ENCODE assay signal across 8 mouse cellular contexts in genomic region chr2:23039082-23040000, GRCm38 (mm10). TPM values are rescaled to one million over a fixed set of nuclear protein-coding genes. Genes with fewer than 3 reads are reported as not detected.
A peak's percentile ranks its signal among the peaks of the same experiment; 100 is the strongest.
DNase-seq lines count a peak whose midpoint lies in the region; ATAC-seq and TF ChIP-seq lines count a peak whose summit lies in the region.

No protein-coding gene starts in this region.

- no peak for TF ChIP-seq EP300 in ES-Bruce4 (IDR thresholded peaks at IDR 0.05; ENCODE audit: insufficient read depth, low read depth, low read length)

- peak overlapping the region; percentile 93 for H3K4me3 ChIP-seq in ES-Bruce4 (ENCODE audit: low read depth, low read length)
- peak overlapping the region; percentile 94 for H3K4me3 ChIP-seq in spleen, adult 2 months (ENCODE audit: extremely low read depth, insufficient read depth, insufficient read length)

- under 1% methylated on average over 56 of the region's 59 CpGs for WGBS in spleen, adult 2 months

- no peak for TF ChIP-seq CTCF in ES-Bruce4 (IDR thresholded peaks at IDR 0.05; ENCODE audit: low read depth, low read length)
- TF ChIP-seq CTCF in spleen, adult 2 months (IDR thresholded peaks at IDR 0.05; ENCODE audit: extremely low read depth, insufficient read depth, insufficient read length, insufficient replicate concordance), result no peak

- H3K4me1 ChIP-seq in ES-Bruce4 (ENCODE audit: control insufficient read depth, insufficient read depth, low read length), result no peaks in the 10 kb centered on the region
- H3K4me1 ChIP-seq in spleen, adult 2 months (ENCODE audit: control insufficient read depth, insufficient read depth, insufficient read length), result peaks cover 10% of the 10 kb centered on the region

- no peaks in the 10 kb centered on the region for H3K27me3 ChIP-seq in ES-Bruce4 (ENCODE audit: control insufficient read depth, insufficient read depth, low read length, poor library complexity, severe bottlenecking)
- no peaks in the 10 kb centered on the region for H3K27me3 ChIP-seq in spleen, adult 2 months (ENCODE audit: control insufficient read depth, insufficient read depth, low read length)

- ATAC-seq in megakaryocyte, adult 5-6 weeks (ENCODE audit: poor library complexity, severe bottlenecking), result peak; percentile 62

- peak overlapping the region; percentile 88 for H3K9ac ChIP-seq in ES-Bruce4 (ENCODE audit: low read depth, poor library complexity, severe bottlenecking)

- no peaks in the 10 kb centered on the region for H3K36me3 ChIP-seq in ES-Bruce4 (ENCODE audit: control insufficient read depth, insufficient read depth, low read length, poor library complexity, severe bottlenecking)
- H3K36me3 ChIP-seq in spleen, adult 2 months (ENCODE audit: control insufficient read depth, insufficient read depth, low read length), result no peaks in the 10 kb centered on the region

- peak overlapping the region; percentile 69 for H3K27ac ChIP-seq in ES-Bruce4 (ENCODE audit: insufficient read depth, low read length)
- H3K27ac ChIP-seq in spleen, adult 2 months (ENCODE audit: insufficient read depth, low read length), result peak overlapping the region; percentile 98

- TF ChIP-seq POLR2A in ES-Bruce4 (IDR thresholded peaks at IDR 0.05; ENCODE audit: insufficient read depth, low read length), result no peak
- no peak for TF ChIP-seq POLR2A in spleen, adult 2 months (IDR thresholded peaks at IDR 0.05; ENCODE audit: low read depth, low read length)

- DNase-seq in cerebellum, adult 11-12 months, result peak; percentile 67
- DNase-seq in cerebellum, postnatal 36 days, result no peak
- peak; percentile 63 for DNase-seq in embryo, embryonic 9.5 days (ENCODE audit: extremely low spot score)
- DNase-seq in heart, adult 8-10 months (ENCODE audit: low spot score), result peak; percentile 37
- DNase-seq in layer of hippocampus, postnatal 25 days (ENCODE audit: extremely low spot score in 1 of 2, low spot score in 1 of 2), result peak; percentile 35 to 43
- DNase-seq in spleen, adult 2 months (ENCODE audit: low read depth in 1 of 2, low spot score in 2 of 2), result peak in 1 of 2 experiments; percentile 29

- H3K9me3 ChIP-seq in ES-Bruce4 (replicated peaks; ENCODE audit: control insufficient read depth, insufficient read depth, low read length, poor library complexity, severe bottlenecking), result no peaks in the 10 kb centered on the region

RNA-seq across cellular contexts. Expression of gene Abi1, which starts 0.7 kb away (rescaled TPM):
- 103 and 104 TPM in 2 replicates for polyA plus RNA-seq in ES-Bruce4 (2011; ENCODE audit: insufficient read depth, insufficient read length, low read depth, missing spikeins)
- 10 to 100 TPM; 21.1 to 21.9 (median 21.5) TPM for total RNA-seq in heart, adult 8-10 months (2022)
- 100 to 1,000 TPM; 221 to 244 TPM for total RNA-seq in layer of hippocampus, postnatal 25 days (2021)
- total RNA-seq in megakaryocyte, adult 5-6 weeks (2015), result 144 TPM in 2 replicates
- total RNA-seq in megakaryocyte, adult 5-6 weeks (2017), result 185 and 235 TPM in 2 replicates
- 63.0 and 67.8 TPM in 2 replicates for polyA plus RNA-seq in spleen, adult 2 months (2012; rRNA removed)

RNA-seq across cellular contexts. Expression of gene Acbd5, which starts 28.6 kb away (rescaled TPM):
- polyA plus RNA-seq in ES-Bruce4 (2011; ENCODE audit: insufficient read depth, insufficient read length, low read depth, missing spikeins), result 26.6 and 35.5 TPM in 2 replicates
- 10 to 100 TPM; 23.9 to 26.8 (median 25.4) TPM for total RNA-seq in heart, adult 8-10 months (2022)
- total RNA-seq in layer of hippocampus, postnatal 25 days (2021), result 10 to 100 TPM; 79.1 to 84.2 TPM
- total RNA-seq in megakaryocyte, adult 5-6 weeks (2015), result 28.8 and 31.7 TPM in 2 replicates
- total RNA-seq in megakaryocyte, adult 5-6 weeks (2017), result 47.4 and 48.7 TPM in 2 replicates
- polyA plus RNA-seq in spleen, adult 2 months (2012; rRNA removed), result 7.5 and 7.8 TPM in 2 replicates

Comparison
In these comparisons a context has a peak if more than half of its experiments do, and no peak if none do; other contexts are left out.
1. DNase-seq: peak in cerebellum, adult 11-12 months (single experiment), embryo, embryonic 9.5 days (single experiment), heart, adult 8-10 months (single experiment) and layer of hippocampus, postnatal 25 days (2 of 2); none in cerebellum, postnatal 36 days (0 of 2).
2. RNA of gene Abi1, which starts 0.7 kb away (total RNA-seq): 221 to 244 TPM in layer of hippocampus, postnatal 25 days and 144 to 235 TPM in megakaryocyte, adult 5-6 weeks; 21.1 to 21.9 TPM in heart, adult 8-10 months; every median in the first group is over 4 times any median in the second.